Mouse (Mus musculus): ENCODE data around the gene Fam19a1.

The Fam19a1 gene

DNA sequence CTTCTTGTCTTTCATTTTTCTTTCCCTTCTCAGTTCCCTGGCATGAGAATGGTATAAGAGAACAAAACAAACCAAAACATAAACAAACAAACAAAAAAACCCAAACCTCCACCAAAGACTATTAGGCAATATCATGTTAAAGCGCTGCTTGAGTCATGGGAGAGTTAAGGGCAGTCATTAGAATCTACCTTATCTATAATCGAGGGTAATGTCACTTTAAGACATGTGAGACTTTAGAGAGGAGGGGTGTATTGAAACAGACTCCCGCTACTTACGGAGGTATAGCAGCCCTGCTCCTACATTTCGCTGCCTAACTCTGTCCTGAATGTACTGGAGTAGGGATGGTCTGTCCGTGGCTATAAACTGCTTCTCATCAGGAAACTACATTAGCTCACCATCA, at the start of gene Fam19a1:
Fam19a1 (plus strand) TSS at position 301 of the 400 bp plus-strand sequence.
- H3K9me3 ChIP-seq (ENCODE audit: low read length): no peaks in the 10 kb centered on the region
- H3K4me1 ChIP-seq (replicated peaks; ENCODE audit: low read depth, low read length): peaks cover 15% of the 10 kb centered on the region; the same call in 1 of the 2 replicates
- H3K27me3 ChIP-seq (ENCODE audit: insufficient read depth, low read length): peaks cover 22% of the 10 kb centered on the region; the same call in 1 of the 2 replicates
- no peaks in the 10 kb centered on the region for H3K36me3 ChIP-seq (ENCODE audit: insufficient read depth, low read length)
- TF ChIP-seq POU5F1 (IDR thresholded peaks at IDR 0.05; ENCODE audit: borderline replicate concordance, low read length): no peak
- TF ChIP-seq CTCF (conservative IDR thresholded peaks at IDR 0.05; ENCODE audit: low read length): no peak
- no peak for TF ChIP-seq NANOG (IDR thresholded peaks at IDR 0.05; ENCODE audit: borderline replicate concordance, low read length)
- H3K4me3 ChIP-seq (replicated peaks; ENCODE audit: low read length): no peak within 1 kb of the TSS

DNA sequence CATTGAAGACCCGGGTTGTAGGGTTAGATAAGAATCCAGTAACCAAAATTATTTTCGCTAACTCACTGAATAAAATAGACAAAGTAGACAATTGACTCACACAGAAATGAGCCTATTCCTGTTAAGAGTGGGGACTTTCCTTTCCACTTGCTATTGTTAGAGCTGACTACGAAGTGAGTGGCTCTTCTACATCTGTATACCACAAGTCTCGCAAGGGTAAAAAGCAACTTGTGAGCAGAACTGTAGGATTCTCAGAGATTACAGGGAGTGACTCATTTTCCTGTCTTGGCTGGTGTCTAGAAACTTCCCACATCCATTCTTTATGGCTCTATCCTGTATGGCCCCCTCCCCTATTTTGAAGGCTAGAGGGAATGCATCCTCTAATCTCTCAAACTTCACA, 41.9 kb upstream of the Fam19a1 start:
- Histone ChIP-seq H3K9me3 (ENCODE audit: low read length) (no peaks in the 10 kb centered on the region), H3K4me3 (replicated peaks; ENCODE audit: low read length) (no peak overlapping the region), H3K36me3 (ENCODE audit: insufficient read depth, low read length) (no peaks in the 10 kb centered on the region), H3K4me1 (replicated peaks; ENCODE audit: low read depth, low read length) (no peaks in the 10 kb centered on the region), H3K27me3 (ENCODE audit: insufficient read depth, low read length) (no peaks in the 10 kb centered on the region)
- TF ChIP-seq CTCF (conservative IDR thresholded peaks at IDR 0.05; ENCODE audit: low read length): no peak
- no peak for TF ChIP-seq NANOG (IDR thresholded peaks at IDR 0.05; ENCODE audit: borderline replicate concordance, low read length)
- TF ChIP-seq POU5F1 (IDR thresholded peaks at IDR 0.05; ENCODE audit: borderline replicate concordance, low read length): no peak

DNA sequence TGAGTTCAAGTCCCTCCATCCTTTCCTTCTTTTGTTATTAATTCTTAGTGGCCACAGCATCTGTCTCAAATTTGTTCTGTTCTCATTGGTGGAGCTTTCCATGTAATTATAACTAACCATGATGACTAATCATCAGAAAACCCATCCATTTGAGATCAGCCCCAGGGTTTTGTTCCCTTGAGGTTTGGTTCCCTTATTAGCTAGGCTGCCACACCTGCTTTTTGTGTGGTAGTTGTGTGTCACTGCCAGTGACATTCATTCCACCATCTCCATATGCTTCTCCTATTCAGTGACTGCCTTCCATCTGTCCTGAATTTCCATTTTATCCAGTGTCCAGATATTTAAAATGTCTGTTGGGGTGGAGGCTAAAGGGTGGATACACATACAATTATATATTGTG, 41.4 kb upstream of the Fam19a1 start:
- Histone ChIP-seq H3K4me3 (replicated peaks; ENCODE audit: low read length) (no peak overlapping the region), H3K4me1 (replicated peaks; ENCODE audit: low read depth, low read length) (no peaks in the 10 kb centered on the region), H3K9me3 (ENCODE audit: low read length) (no peaks in the 10 kb centered on the region), H3K36me3 (ENCODE audit: insufficient read depth, low read length) (no peaks in the 10 kb centered on the region), H3K27me3 (ENCODE audit: insufficient read depth, low read length) (no peaks in the 10 kb centered on the region)
- TF ChIP-seq CTCF (conservative IDR thresholded peaks at IDR 0.05; ENCODE audit: low read length): no peak
- no peak for TF ChIP-seq NANOG (IDR thresholded peaks at IDR 0.05; ENCODE audit: borderline replicate concordance, low read length)
- TF ChIP-seq POU5F1 (IDR thresholded peaks at IDR 0.05; ENCODE audit: borderline replicate concordance, low read length): no peak

DNA sequence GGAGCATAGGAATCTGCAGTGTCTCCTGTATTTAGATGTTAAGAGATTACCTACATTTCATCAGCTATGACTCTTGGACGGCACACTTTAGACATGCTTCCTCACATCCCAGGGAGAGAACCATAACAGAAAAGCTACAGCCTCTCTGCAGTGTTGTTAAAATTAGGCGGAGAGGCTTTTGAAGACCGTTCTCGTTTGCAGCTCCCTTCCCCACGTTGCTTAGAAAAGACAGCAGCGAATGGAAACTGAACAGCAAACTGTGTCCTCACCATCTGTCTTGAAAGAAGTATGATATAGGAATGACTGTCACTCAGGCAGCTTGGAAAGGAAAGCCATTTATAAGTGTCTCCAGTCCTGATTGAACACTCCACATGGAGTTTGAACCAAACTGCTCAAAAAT, 23.0 kb upstream of the Fam19a1 start:
- Histone ChIP-seq H3K4me1 (replicated peaks; ENCODE audit: low read depth, low read length) (no peaks in the 10 kb centered on the region), H3K4me3 (replicated peaks; ENCODE audit: low read length) (no peak overlapping the region), H3K27me3 (ENCODE audit: insufficient read depth, low read length) (no peaks in the 10 kb centered on the region)

DNA sequence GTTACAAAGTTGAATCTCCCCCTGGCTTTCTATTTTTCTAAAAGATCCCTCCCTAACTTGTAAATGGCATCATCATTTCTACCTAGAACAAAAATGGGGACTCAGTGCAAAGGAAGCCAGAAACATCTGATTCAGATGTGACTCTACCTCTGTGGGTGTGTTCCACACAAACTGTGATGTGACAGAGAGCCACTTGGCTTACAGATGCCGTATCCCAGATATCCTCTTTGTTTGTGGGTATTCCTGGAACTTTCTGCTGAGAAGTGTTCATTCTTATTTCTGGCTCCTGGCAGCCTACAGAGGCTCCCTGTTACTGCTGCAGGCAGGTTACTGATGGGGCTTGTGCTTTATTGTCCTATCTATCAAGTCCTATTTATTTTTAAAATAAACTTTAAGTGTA, 19.2 kb upstream of the Fam19a1 start:
- Histone ChIP-seq H3K4me3 (replicated peaks; ENCODE audit: low read length) (no peak overlapping the region), H3K9me3 (ENCODE audit: low read length) (no peaks in the 10 kb centered on the region), H3K27me3 (ENCODE audit: insufficient read depth, low read length) (no peaks in the 10 kb centered on the region), H3K36me3 (ENCODE audit: insufficient read depth, low read length) (no peaks in the 10 kb centered on the region), H3K4me1 (replicated peaks; ENCODE audit: low read depth, low read length) (no peaks in the 10 kb centered on the region)
- TF ChIP-seq CTCF (conservative IDR thresholded peaks at IDR 0.05; ENCODE audit: low read length) (no peak), NANOG (IDR thresholded peaks at IDR 0.05; ENCODE audit: borderline replicate concordance, low read length) (no peak), POU5F1 (IDR thresholded peaks at IDR 0.05; ENCODE audit: borderline replicate concordance, low read length) (no peak)

More for the DNA sequence above, 23.0 kb upstream of the Fam19a1 start:
- Histone ChIP-seq H3K9me3 (ENCODE audit: low read length) (no peaks in the 10 kb centered on the region), H3K36me3 (ENCODE audit: insufficient read depth, low read length) (no peaks in the 10 kb centered on the region)
- TF ChIP-seq CTCF (conservative IDR thresholded peaks at IDR 0.05; ENCODE audit: low read length): no peak
- TF ChIP-seq NANOG (IDR thresholded peaks at IDR 0.05; ENCODE audit: borderline replicate concordance, low read length): no peak
- no peak for TF ChIP-seq POU5F1 (IDR thresholded peaks at IDR 0.05; ENCODE audit: borderline replicate concordance, low read length)

DNA sequence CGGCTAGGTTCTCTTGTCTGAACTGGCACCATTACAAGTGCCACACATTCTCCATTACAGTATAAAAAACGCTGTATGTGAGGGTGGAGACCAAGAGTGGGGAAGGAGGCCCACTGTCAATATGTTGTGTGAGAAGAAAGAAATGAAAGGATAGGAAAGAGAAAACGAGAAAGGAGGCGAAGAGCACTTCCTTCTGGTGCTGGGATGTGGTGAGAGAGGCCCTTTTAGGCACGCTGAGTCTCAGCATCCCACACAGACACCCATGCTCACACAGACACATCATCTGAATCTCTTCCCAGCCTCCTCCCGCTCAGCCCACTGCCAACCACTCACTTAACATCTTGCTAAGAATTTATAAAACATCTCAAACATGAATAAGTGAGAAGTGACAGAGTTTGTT, 14.7 kb upstream of the Fam19a1 start:
- no peaks in the 10 kb centered on the region for H3K36me3 ChIP-seq (ENCODE audit: insufficient read depth, low read length)
- H3K27me3 ChIP-seq (ENCODE audit: insufficient read depth, low read length): no peaks in the 10 kb centered on the region
- H3K9me3 ChIP-seq (ENCODE audit: low read length): no peaks in the 10 kb centered on the region
- no peak for TF ChIP-seq POU5F1 (IDR thresholded peaks at IDR 0.05; ENCODE audit: borderline replicate concordance, low read length)
- no peak for TF ChIP-seq NANOG (IDR thresholded peaks at IDR 0.05; ENCODE audit: borderline replicate concordance, low read length)
- no peak for TF ChIP-seq CTCF (conservative IDR thresholded peaks at IDR 0.05; ENCODE audit: low read length)
- no peak overlapping the region for H3K4me3 ChIP-seq (replicated peaks; ENCODE audit: low read length)
- H3K4me1 ChIP-seq (replicated peaks; ENCODE audit: low read depth, low read length): no peaks in the 10 kb centered on the region

DNA sequence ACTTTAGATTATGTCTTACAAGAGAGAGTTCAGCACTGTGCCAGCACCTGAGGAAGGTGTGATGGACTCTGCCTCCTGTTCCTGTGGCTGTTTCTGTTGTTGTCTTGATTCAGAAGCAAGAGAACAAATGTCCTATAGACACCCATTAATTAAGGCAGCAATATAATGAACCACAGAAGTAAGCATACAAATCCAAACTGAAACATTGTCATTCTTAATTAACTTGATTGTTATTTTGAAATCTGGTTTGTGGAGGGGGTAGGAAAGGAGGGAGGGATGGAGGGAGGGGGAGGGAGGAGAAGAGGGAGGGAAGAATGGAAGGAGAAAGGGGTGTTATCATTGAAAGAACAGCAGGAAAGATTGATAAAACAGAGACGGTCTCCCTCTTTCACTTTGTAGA, 1.3 kb upstream of the Fam19a1 start:
- H3K4me3 ChIP-seq (replicated peaks; ENCODE audit: low read length): no peak overlapping the region
- peaks cover 14% of the 10 kb centered on the region; the same call in 1 of the 2 replicates for H3K27me3 ChIP-seq (ENCODE audit: insufficient read depth, low read length)
- no peaks in the 10 kb centered on the region for H3K9me3 ChIP-seq (ENCODE audit: low read length)
- H3K36me3 ChIP-seq (ENCODE audit: insufficient read depth, low read length): no peaks in the 10 kb centered on the region
- H3K4me1 ChIP-seq (replicated peaks; ENCODE audit: low read depth, low read length): peaks cover 9% of the 10 kb centered on the region; the same call in 1 of the 2 replicates
- TF ChIP-seq CTCF (conservative IDR thresholded peaks at IDR 0.05; ENCODE audit: low read length): no peak
- no peak for TF ChIP-seq POU5F1 (IDR thresholded peaks at IDR 0.05; ENCODE audit: borderline replicate concordance, low read length)
- no peak for TF ChIP-seq NANOG (IDR thresholded peaks at IDR 0.05; ENCODE audit: borderline replicate concordance, low read length)

DNA sequence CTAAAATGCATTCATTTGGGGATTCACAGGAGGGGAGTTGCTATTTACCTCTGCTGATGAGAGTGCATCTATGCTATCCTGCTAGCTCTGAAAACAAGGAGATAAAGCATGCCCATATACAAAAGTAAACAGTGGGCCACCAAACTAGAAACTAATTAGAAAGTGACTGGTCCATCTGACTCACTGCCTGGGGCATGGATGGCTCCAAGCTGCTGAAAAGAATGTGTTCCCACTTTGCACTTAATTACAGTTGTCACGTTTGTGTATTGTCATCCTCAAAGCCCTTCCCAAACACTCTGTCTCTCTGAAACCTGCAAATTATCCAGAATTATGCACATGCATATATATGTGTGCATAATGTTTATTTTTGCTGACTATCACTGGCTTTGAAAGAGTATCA, 1.2 kb downstream of the Fam19a1 start:
- Histone ChIP-seq H3K9me3 (ENCODE audit: low read length) (no peaks in the 10 kb centered on the region), H3K4me1 (replicated peaks; ENCODE audit: low read depth, low read length) (peaks cover 15% of the 10 kb centered on the region; the same call in 1 of the 2 replicates), H3K4me3 (replicated peaks; ENCODE audit: low read length) (no peak overlapping the region), H3K36me3 (ENCODE audit: insufficient read depth, low read length) (no peaks in the 10 kb centered on the region), H3K27me3 (ENCODE audit: insufficient read depth, low read length) (peaks cover 22% of the 10 kb centered on the region; the same call in 1 of the 2 replicates)
- no peak for TF ChIP-seq POU5F1 (IDR thresholded peaks at IDR 0.05; ENCODE audit: borderline replicate concordance, low read length)
- TF ChIP-seq CTCF (conservative IDR thresholded peaks at IDR 0.05; ENCODE audit: low read length): no peak
- no peak for TF ChIP-seq NANOG (IDR thresholded peaks at IDR 0.05; ENCODE audit: borderline replicate concordance, low read length)

DNA sequence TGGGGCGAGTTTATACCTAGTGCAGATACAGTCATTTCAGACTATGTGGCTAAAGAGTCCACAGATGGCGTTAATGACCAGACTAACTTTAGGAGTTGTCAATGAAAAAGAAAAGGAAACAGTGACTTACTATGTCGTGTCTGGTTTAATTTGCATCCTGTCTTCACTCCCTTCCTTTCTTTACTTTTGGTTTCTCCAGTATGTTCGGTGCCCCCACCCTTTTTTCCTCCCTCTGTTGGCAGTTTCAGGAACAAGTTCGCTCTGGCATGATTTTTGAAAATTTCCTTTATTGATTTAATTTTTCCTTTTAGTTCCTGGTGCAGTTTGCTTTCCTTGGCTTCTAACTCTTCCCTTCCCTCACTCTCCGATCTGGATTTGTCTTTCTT, 3.2 kb downstream of the Fam19a1 start:
- H3K9me3 ChIP-seq (ENCODE audit: low read length): no peaks in the 10 kb centered on the region

More for the DNA sequence above, 3.2 kb downstream of the Fam19a1 start:
- TF ChIP-seq CTCF (conservative IDR thresholded peaks at IDR 0.05; ENCODE audit: low read length) (no peak), POU5F1 (IDR thresholded peaks at IDR 0.05; ENCODE audit: borderline replicate concordance, low read length) (no peak), NANOG (IDR thresholded peaks at IDR 0.05; ENCODE audit: borderline replicate concordance, low read length) (no peak)
- Histone ChIP-seq H3K27me3 (ENCODE audit: insufficient read depth, low read length) (peaks cover 22% of the 10 kb centered on the region; the same call in 1 of the 2 replicates), H3K4me3 (replicated peaks; ENCODE audit: low read length) (peak overlapping the region; percentile 75), H3K36me3 (ENCODE audit: insufficient read depth, low read length) (no peaks in the 10 kb centered on the region), H3K4me1 (replicated peaks; ENCODE audit: low read depth, low read length) (peaks cover 15% of the 10 kb centered on the region; the same call in 1 of the 2 replicates)
